Mouse (Mus musculus) limb, embryonic 12.5 days (tissue): ENCODE results near the gene Zfp324. TPM values are rescaled to one million over a fixed set of nuclear protein-coding genes. Genes with fewer than 3 reads are reported as not detected.
A peak's percentile ranks its signal among the peaks of the same experiment; 100 is the strongest.
"Not testable (repeated sequence)": the region's sequence is repeated elsewhere in the genome, so short reads cannot be mapped to it uniquely, and the experiment has no call there.

Experiments
- ATAC-seq: fragments of 200-750 bp; cut with Nextera tagmentation; 2 replicates; pipeline ENCODE4 v1.8.0; 2017; ENCODE audit warnings: low read depth, moderate TSS enrichment; ENCODE audit not compliant: insufficient number of reproducible peaks, insufficient read depth, low FRiP score, low TSS enrichment
- H3K27ac ChIP-seq: fragments of 300-500 bp; sonication (generic); 2 replicates; pipeline ENCODE4 v1.5.1; 2016; ENCODE audit warnings: mild to moderate bottlenecking, moderate library complexity
- H3K27me3 ChIP-seq: fragments of 300-500 bp; sonication (generic); 2 replicates; pipeline ENCODE4 v1.6.1; 2016; ENCODE audit warnings: mild to moderate bottlenecking, moderate library complexity
- H3K36me3 ChIP-seq: fragments of 300-500 bp; sonication (generic); 2 replicates; pipeline ENCODE4 v1.6.1; 2016; ENCODE audit warnings: mild to moderate bottlenecking, moderate library complexity
- H3K4me1 ChIP-seq: fragments of 300-500 bp; sonication (generic); replicated peaks from 2 replicates; pipeline ENCODE4 v1.6.1; 2016
- H3K4me2 ChIP-seq: fragments of 300-500 bp; sonication (generic); 2 replicates; pipeline ENCODE4 v1.6.1; 2016; ENCODE audit warnings: mild to moderate bottlenecking, moderate library complexity
- H3K4me3 ChIP-seq: fragments of 300-500 bp; sonication (generic); replicated peaks from 2 replicates; pipeline ENCODE4 v1.5.1; 2016; ENCODE audit warnings: mild to moderate bottlenecking
- H3K9ac ChIP-seq: fragments of 300-500 bp; sonication (generic); replicated peaks from 2 replicates; pipeline ENCODE4 v1.6.1; 2016; ENCODE audit warnings: mild to moderate bottlenecking, moderate library complexity
- H3K9me3 ChIP-seq: fragments of 300-500 bp; sonication (generic); 2 replicates; pipeline ENCODE4 v1.6.1; 2016; ENCODE audit warnings: mild to moderate bottlenecking, moderate library complexity
- WGBS: fragments of 180-500 bp; shearing (Covaris S2); methylation state at CpG from one replicate; pipeline ENCODE4 v1.1.7; 2016; 5-methylcytosine and 5-hydroxymethylcytosine counted together
- polyA plus RNA-seq: library from polyadenylated mRNA; unstranded; fragments of >200 nt; fragmentation: Nextera tagmentation; extraction: Ambion mirVana; gene quantifications from 2 replicates; pipeline ENCODE4 v1.2.1, GENCODE M21; 2016

Gene Zfp324
- polyA plus RNA-seq, 1 experiment from 2014 or later = 10.9 TPM

GRCm38 (mm10) chr7:12937254-12937803, 28.3 kb upstream of the Zfp324 start:
- H3K4me1 ChIP-seq, H3K27ac ChIP-seq, H3K36me3 ChIP-seq, H3K9me3 ChIP-seq, H3K4me2 ChIP-seq, ATAC-seq, H3K27me3 ChIP-seq, H3K4me3 ChIP-seq, H3K9ac ChIP-seq: not testable (repeated sequence)
- 90% methylated on average over 4 of the region's 4 CpGs for WGBS

- H3K27ac ChIP-seq = no peak overlapping the region
- no peaks in the 10 kb centered on the region for H3K4me1 ChIP-seq
- H3K36me3 ChIP-seq = no peaks in the 10 kb centered on the region
- H3K4me3 ChIP-seq = no peak overlapping the region
- no peak overlapping the region for H3K4me2 ChIP-seq
- WGBS = 81% methylated on average over 4 of the region's 4 CpGs
- H3K27me3 ChIP-seq = no peaks in the 10 kb centered on the region
- ATAC-seq = no peak
- H3K9me3 ChIP-seq = peaks cover 2% of the 10 kb centered on the region; the same call in 1 of the 2 replicates
- no peak overlapping the region for H3K9ac ChIP-seq
These were observed 25.0 kb upstream of the Zfp324 start for GRCm38 (mm10) chr7:12940599-12940998.

- no peak overlapping the region for H3K9ac ChIP-seq
- H3K27ac ChIP-seq = no peak overlapping the region
- H3K4me1 ChIP-seq = no peaks in the 10 kb centered on the region
- no peak overlapping the region for H3K4me3 ChIP-seq
- no peaks in the 10 kb centered on the region for H3K9me3 ChIP-seq
- H3K36me3 ChIP-seq = no peaks in the 10 kb centered on the region
- H3K27me3 ChIP-seq = no peaks in the 10 kb centered on the region
- H3K4me2 ChIP-seq = no peak overlapping the region
- ATAC-seq = no peak
These were observed 22.1 kb upstream of the Zfp324 start for GRCm38 (mm10) chr7:12943488-12943887.

GRCm38 (mm10) chr7:12949032-12949871, 16.4 kb upstream of the Zfp324 start:
- Histone ChIP-seq H3K9me3 (no peaks in the 10 kb centered on the region), H3K4me1 (peaks cover 9% of the 10 kb centered on the region), H3K9ac (peak overlapping the region; percentile 67), H3K4me3 (peak overlapping the region; percentile 46), H3K4me2 (peak overlapping the region; percentile 80), H3K27me3 (no peaks in the 10 kb centered on the region), H3K36me3 (no peaks in the 10 kb centered on the region), H3K27ac (peak overlapping the region; percentile 93)
- peak; percentile 97 for ATAC-seq
- 8% methylated on average over 35 of the region's 35 CpGs for WGBS

GRCm38 (mm10) chr7:12949872-12950229, 15.8 kb upstream of the Zfp324 start:
- Histone ChIP-seq H3K27me3 (no peaks in the 10 kb centered on the region), H3K36me3 (no peaks in the 10 kb centered on the region), H3K9ac (peak overlapping the region; percentile 56), H3K4me2 (peak overlapping the region; percentile 80), H3K4me3 (peak overlapping the region; percentile 46), H3K27ac (peak overlapping the region; percentile 86), H3K4me1 (peaks cover 9% of the 10 kb centered on the region), H3K9me3 (no peaks in the 10 kb centered on the region)
- WGBS = 5% methylated on average over 16 of the region's 16 CpGs
- peak; percentile 18 for ATAC-seq

- WGBS = 57% methylated on average over 3 of the region's 3 CpGs
These were observed 10.7 kb upstream of the Zfp324 start for GRCm38 (mm10) chr7:12954896-12955295.

GRCm38 (mm10) chr7:12957511-12957910, 8.1 kb upstream of the Zfp324 start:
- WGBS = 73% methylated on average over 5 of the region's 5 CpGs

More at GRCm38 (mm10) chr7:12954896-12955295, 10.7 kb upstream of the Zfp324 start:
- Histone ChIP-seq H3K4me2 (no peak overlapping the region), H3K9ac (no peak overlapping the region), H3K9me3 (no peaks in the 10 kb centered on the region), H3K4me1 (peaks cover 5% of the 10 kb centered on the region), H3K27me3 (no peaks in the 10 kb centered on the region), H3K4me3 (no peak overlapping the region), H3K36me3 (no peaks in the 10 kb centered on the region), H3K27ac (no peak overlapping the region)
- no peak for ATAC-seq

GRCm38 (mm10) chr7:12958948-12959347, 6.7 kb upstream of the Zfp324 start:
- Histone ChIP-seq H3K27me3 (no peaks in the 10 kb centered on the region), H3K36me3 (no peaks in the 10 kb centered on the region), H3K9ac (no peak overlapping the region), H3K9me3 (no peaks in the 10 kb centered on the region), H3K4me3 (no peak overlapping the region), H3K4me1 (no peaks in the 10 kb centered on the region), H3K27ac (no peak overlapping the region), H3K4me2 (no peak overlapping the region)
- WGBS = 71% methylated on average over 4 of the region's 4 CpGs
- ATAC-seq = no peak

More at GRCm38 (mm10) chr7:12957511-12957910, 8.1 kb upstream of the Zfp324 start:
- no peak overlapping the region for H3K4me3 ChIP-seq
- H3K27ac ChIP-seq = no peak overlapping the region
- H3K27me3 ChIP-seq = no peaks in the 10 kb centered on the region
- H3K36me3 ChIP-seq = no peaks in the 10 kb centered on the region
- no peaks in the 10 kb centered on the region for H3K9me3 ChIP-seq
- H3K9ac ChIP-seq = no peak overlapping the region
- H3K4me1 ChIP-seq = no peaks in the 10 kb centered on the region
- ATAC-seq = no peak
- no peak overlapping the region for H3K4me2 ChIP-seq

GRCm38 (mm10) chr7:12959718-12960117, 5.9 kb upstream of the Zfp324 start:
- Histone ChIP-seq H3K9ac (no peak overlapping the region), H3K4me1 (no peaks in the 10 kb centered on the region; the same call in 1 of the 2 replicates), H3K27ac (no peak overlapping the region), H3K9me3 (no peaks in the 10 kb centered on the region), H3K4me3 (no peak overlapping the region), H3K4me2 (no peak overlapping the region), H3K36me3 (no peaks in the 10 kb centered on the region), H3K27me3 (no peaks in the 10 kb centered on the region)
- no peak for ATAC-seq
- 27% methylated on average over 4 of the region's 4 CpGs for WGBS

- H3K27me3 ChIP-seq = no peaks in the 10 kb centered on the region
- no peaks in the 10 kb centered on the region for H3K36me3 ChIP-seq
- H3K4me1 ChIP-seq = peaks cover 7% of the 10 kb centered on the region
- no peaks in the 10 kb centered on the region for H3K9me3 ChIP-seq
- peak overlapping the region; percentile 58 for H3K9ac ChIP-seq
- peak overlapping the region; percentile 83 for H3K27ac ChIP-seq
- ATAC-seq = peak; percentile 71
- H3K4me2 ChIP-seq = peak overlapping the region; percentile 53
- peak overlapping the region; percentile 47 for H3K4me3 ChIP-seq
- WGBS = 3% methylated on average over 29 of the region's 29 CpGs
These were observed 4.0 kb upstream of the Zfp324 start for GRCm38 (mm10) chr7:12961511-12962141.

GRCm38 (mm10) chr7:12966104-12966845, 637 bp downstream of the Zfp324 start:
- H3K27me3 ChIP-seq = no peaks in the 10 kb centered on the region
- peak overlapping the region; percentile 91 for H3K27ac ChIP-seq
- H3K4me2 ChIP-seq = peak overlapping the region; percentile 81
- peak overlapping the region; percentile 90 for H3K9ac ChIP-seq
- peak overlapping the region; percentile 91 for H3K4me3 ChIP-seq
- H3K4me1 ChIP-seq = peaks cover 16% of the 10 kb centered on the region
- H3K9me3 ChIP-seq = no peaks in the 10 kb centered on the region
- 0% methylated on average over 29 of the region's 29 CpGs for WGBS
- peaks cover 27% of the 10 kb centered on the region for H3K36me3 ChIP-seq
- peak; percentile 32; the same call in 1 of the 2 replicates for ATAC-seq
